Mouse (Mus musculus) midbrain, embryonic 12.5 days (tissue): ENCODE data around the gene Pxn. TPM values are rescaled to one million over a fixed set of nuclear protein-coding genes. Genes with fewer than 3 reads are reported as not detected.
"Not testable (repeated sequence)": the region's sequence is repeated elsewhere in the genome, so short reads cannot be mapped to it uniquely, and the experiment has no call there.

ENCODE experiments used
- ATAC-seq: fragments of 200-750 bp; cut with Nextera tagmentation; 2 replicates; pipeline ENCODE4 v1.8.0; 2017; ENCODE audit warnings: low read depth, moderate TSS enrichment, moderate library complexity; ENCODE audit not compliant: low FRiP score
- H3K27ac ChIP-seq: fragments of 300-500 bp; sonication (generic); replicated peaks from 2 replicates; pipeline ENCODE4 v1.5.1; 2016; ENCODE audit warnings: mild to moderate bottlenecking
- H3K27me3 ChIP-seq: fragments of 300-500 bp; sonication (generic); 2 replicates; pipeline ENCODE4 v1.6.1; 2016; ENCODE audit warnings: mild to moderate bottlenecking
- H3K36me3 ChIP-seq: fragments of 300-500 bp; sonication (generic); 2 replicates; pipeline ENCODE4 v1.6.1; 2016
- H3K4me1 ChIP-seq: fragments of 300-500 bp; sonication (generic); 2 replicates; pipeline ENCODE4 v1.6.1; 2016
- H3K4me2 ChIP-seq: fragments of 300-500 bp; sonication (generic); replicated peaks from 2 replicates; pipeline ENCODE4 v1.6.1; 2016; ENCODE audit warnings: mild to moderate bottlenecking, moderate library complexity
- H3K4me3 ChIP-seq: fragments of 300-500 bp; sonication (generic); 2 replicates; pipeline ENCODE4 v1.5.1; 2016; ENCODE audit warnings: mild to moderate bottlenecking
- H3K9ac ChIP-seq: fragments of 300-500 bp; sonication (generic); replicated peaks from 2 replicates; pipeline ENCODE4 v1.6.1; 2016; ENCODE audit warnings: mild to moderate bottlenecking, moderate library complexity
- H3K9me3 ChIP-seq: fragments of 300-500 bp; sonication (generic); 2 replicates; pipeline ENCODE4 v1.6.1; 2016; ENCODE audit warnings: mild to moderate bottlenecking
- WGBS: fragments of 180-500 bp; shearing (Covaris S2); methylation state at CpG from one replicate; pipeline ENCODE4 v1.1.7; 2016; 5-methylcytosine and 5-hydroxymethylcytosine counted together
- polyA plus RNA-seq: library from polyadenylated mRNA; unstranded; fragments of >200 nt; fragmentation: Nextera tagmentation; extraction: Ambion mirVana; gene quantifications from 2 replicates; pipeline ENCODE4 v1.2.1, GENCODE M21; 2016

Gene Pxn
- polyA plus RNA-seq, 1 experiment from 2014 or later, result 27.2 TPM

- WGBS, result 89% methylated on average over 6 of the region's 6 CpGs
- Histone ChIP-seq H3K4me1 (peaks cover 21% of the 10 kb centered on the region), H3K36me3 (no peaks in the 10 kb centered on the region), H3K9me3 (no peaks in the 10 kb centered on the region), H3K27me3 (no peaks in the 10 kb centered on the region), H3K27ac (0 out of 2 replicates have a peak overlapping the region, but pooled peaks have one; percentile 8), H3K9ac (no peak overlapping the region), H3K4me3 (no peak overlapping the region), H3K4me2 (no peak overlapping the region)
- no peak for ATAC-seq
These were observed 7.9 kb downstream of the Pxn start for GRCm38 (mm10) chr5:115514346-115514745.

- peaks cover 14% of the 10 kb centered on the region for H3K4me1 ChIP-seq
- H3K27ac ChIP-seq, result peak overlapping the region; percentile 8; the same call in 1 of the 2 replicates
- no peaks in the 10 kb centered on the region for H3K36me3 ChIP-seq
- no peaks in the 10 kb centered on the region for H3K9me3 ChIP-seq
- H3K4me2 ChIP-seq, result no peak overlapping the region
- H3K9ac ChIP-seq, result no peak overlapping the region
- no peak for ATAC-seq
- no peaks in the 10 kb centered on the region for H3K27me3 ChIP-seq
- WGBS, result 69% methylated on average over 20 of the region's 20 CpGs
- H3K4me3 ChIP-seq, result no peak overlapping the region
These were observed 8.6 kb downstream of the Pxn start for GRCm38 (mm10) chr5:115514896-115515587.

GRCm38 (mm10) chr5:115516081-115516907 lies 9.8 kb downstream of the Pxn start:
- ATAC-seq, result no peak
- no peak overlapping the region for H3K27ac ChIP-seq
- no peaks in the 10 kb centered on the region for H3K36me3 ChIP-seq
- WGBS, result 82% methylated on average over 32 of the region's 32 CpGs
- H3K4me3 ChIP-seq, result no peak overlapping the region
- no peaks in the 10 kb centered on the region for H3K9me3 ChIP-seq
- H3K9ac ChIP-seq, result no peak overlapping the region
- no peaks in the 10 kb centered on the region for H3K27me3 ChIP-seq
- H3K4me1 ChIP-seq, result peaks cover 11% of the 10 kb centered on the region; the same call in 1 of the 2 replicates
- H3K4me2 ChIP-seq, result no peak overlapping the region

- H3K36me3 ChIP-seq, result no peaks in the 10 kb centered on the region
- ATAC-seq, result no peak
- H3K4me3 ChIP-seq, result no peak overlapping the region
- H3K4me2 ChIP-seq, result no peak overlapping the region
- H3K4me1 ChIP-seq, result peaks cover 16% of the 10 kb centered on the region; the same call in 1 of the 2 replicates
- H3K9ac ChIP-seq, result no peak overlapping the region
- no peaks in the 10 kb centered on the region for H3K9me3 ChIP-seq
- H3K27me3 ChIP-seq, result no peaks in the 10 kb centered on the region
- H3K27ac ChIP-seq, result no peak overlapping the region
- 93% methylated on average over 7 of the region's 7 CpGs for WGBS
These were observed 10.4 kb downstream of the Pxn start for GRCm38 (mm10) chr5:115516908-115517307.

GRCm38 (mm10) chr5:115517501-115517900 lies 11.0 kb downstream of the Pxn start:
- WGBS, result 94% methylated on average over 9 of the region's 9 CpGs
- no peak for ATAC-seq

GRCm38 (mm10) chr5:115518214-115518613 lies 11.7 kb downstream of the Pxn start:
- H3K27me3 ChIP-seq, ATAC-seq, H3K36me3 ChIP-seq, H3K27ac ChIP-seq, H3K9ac ChIP-seq, H3K9me3 ChIP-seq, H3K4me2 ChIP-seq, H3K4me3 ChIP-seq: not testable (repeated sequence)
- H3K4me1 ChIP-seq, result peaks cover 22% of the 10 kb centered on the region; the same call in 1 of the 2 replicates
- WGBS, result 89% methylated on average over 8 of the region's 8 CpGs

More at GRCm38 (mm10) chr5:115517501-115517900, 11.0 kb downstream of the Pxn start:
- no peak overlapping the region for H3K9ac ChIP-seq
- H3K4me1 ChIP-seq, result peaks cover 19% of the 10 kb centered on the region; the same call in 1 of the 2 replicates
- H3K4me3 ChIP-seq, result no peak overlapping the region
- H3K27me3 ChIP-seq, result no peaks in the 10 kb centered on the region
- no peaks in the 10 kb centered on the region for H3K36me3 ChIP-seq
- no peak overlapping the region for H3K27ac ChIP-seq
- H3K9me3 ChIP-seq, result no peaks in the 10 kb centered on the region
- no peak overlapping the region for H3K4me2 ChIP-seq

- Histone ChIP-seq H3K27me3 (no peaks in the 10 kb centered on the region), H3K36me3 (no peaks in the 10 kb centered on the region), H3K4me2 (no peak overlapping the region), H3K27ac (no peak overlapping the region), H3K4me1 (peaks cover 23% of the 10 kb centered on the region), H3K9me3 (no peaks in the 10 kb centered on the region), H3K4me3 (no peak overlapping the region), H3K9ac (no peak overlapping the region)
- ATAC-seq, result no peak
- WGBS, result 75% methylated on average over 21 of the region's 21 CpGs
These were observed 13.9 kb downstream of the Pxn start for GRCm38 (mm10) chr5:115520325-115520869.

- Histone ChIP-seq H3K9me3 (no peaks in the 10 kb centered on the region), H3K4me2 (no peak overlapping the region), H3K27me3 (no peaks in the 10 kb centered on the region), H3K36me3 (no peaks in the 10 kb centered on the region), H3K4me1 (peaks cover 22% of the 10 kb centered on the region), H3K9ac (no peak overlapping the region), H3K4me3 (no peak overlapping the region), H3K27ac (no peak overlapping the region; the same call in 1 of the 2 replicates)
- WGBS, result 72% methylated on average over 21 of the region's 21 CpGs
- ATAC-seq, result no peak
These were observed 15.3 kb downstream of the Pxn start for GRCm38 (mm10) chr5:115521553-115522461.

GRCm38 (mm10) chr5:115522531-115522930 lies 16.1 kb downstream of the Pxn start:
- H3K27me3 ChIP-seq, result no peaks in the 10 kb centered on the region
- no peak overlapping the region for H3K4me3 ChIP-seq
- H3K4me1 ChIP-seq, result peaks cover 22% of the 10 kb centered on the region
- H3K9ac ChIP-seq, result no peak overlapping the region
- no peak overlapping the region for H3K27ac ChIP-seq
- no peak overlapping the region for H3K4me2 ChIP-seq
- ATAC-seq, result no peak
- WGBS, result 75% methylated on average over 4 of the region's 4 CpGs
- no peaks in the 10 kb centered on the region for H3K9me3 ChIP-seq
- no peaks in the 10 kb centered on the region for H3K36me3 ChIP-seq

GRCm38 (mm10) chr5:115522981-115523499 lies 16.6 kb downstream of the Pxn start:
- Histone ChIP-seq H3K4me1 (peaks cover 22% of the 10 kb centered on the region), H3K4me3 (no peak overlapping the region), H3K27me3 (no peaks in the 10 kb centered on the region), H3K36me3 (no peaks in the 10 kb centered on the region), H3K9me3 (no peaks in the 10 kb centered on the region), H3K27ac (no peak overlapping the region), H3K9ac (no peak overlapping the region), H3K4me2 (no peak overlapping the region)
- WGBS, result 75% methylated on average over 15 of the region's 15 CpGs
- ATAC-seq, result no peak

- Histone ChIP-seq H3K4me3 (no peak overlapping the region), H3K9me3 (no peaks in the 10 kb centered on the region), H3K27ac (no peak overlapping the region), H3K4me1 (peaks cover 22% of the 10 kb centered on the region), H3K4me2 (peak overlapping the region; percentile 4), H3K27me3 (no peaks in the 10 kb centered on the region), H3K36me3 (no peaks in the 10 kb centered on the region), H3K9ac (no peak overlapping the region)
- WGBS, result 4% methylated on average over 15 of the region's 15 CpGs
- ATAC-seq, result no peak
These were observed 17.5 kb downstream of the Pxn start for GRCm38 (mm10) chr5:115523971-115524370.
